Mouse (Mus musculus) liver, adult 2 months (tissue): ENCODE results near the gene Hmgn2. TPM values are rescaled to one million over a fixed set of nuclear protein-coding genes. Genes with fewer than 3 reads are reported as not detected.

ENCODE experiments used
- DNase-seq: peaks from one replicate; pipeline ENCODE4 v3.0.0-alpha.2; 2011; ENCODE audit warnings: low read depth, low spot score; ENCODE audit errors: extremely low read depth
- H3K27ac ChIP-seq: fragments of 200-500 bp; replicated peaks from 2 replicates; pipeline ENCODE4 v1.5.1; 2012; ENCODE audit warnings: low read depth, mild to moderate bottlenecking, control low read depth, inconsistent platforms, low read length; ENCODE audit not compliant: insufficient read depth
- H3K27me3 ChIP-seq: fragments of 200-500 bp; 2 replicates; pipeline ENCODE4 v1.6.1; 2012; ENCODE audit warnings: mild to moderate bottlenecking, moderate library complexity, low read length, inconsistent platforms; ENCODE audit not compliant: control insufficient read depth, insufficient read depth
- H3K36me3 ChIP-seq: fragments of 200-500 bp; 2 replicates; pipeline ENCODE4 v1.6.1; 2012; ENCODE audit warnings: low read length, inconsistent platforms; ENCODE audit not compliant: control insufficient read depth, insufficient read depth
- H3K4me1 ChIP-seq: fragments of 200-500 bp; 2 replicates; pipeline ENCODE4 v1.6.1; 2011; ENCODE audit warnings: low read length; ENCODE audit not compliant: control insufficient read depth, insufficient read depth
- H3K4me3 ChIP-seq: fragments of 200-500 bp; 2 replicates; pipeline ENCODE4 v1.5.1; 2011; ENCODE audit warnings: low read depth, mild to moderate bottlenecking, control low read depth, low read length, moderate library complexity; ENCODE audit not compliant: insufficient read depth
- H3K79me2 ChIP-seq: fragments of 200-500 bp; 2 replicates; pipeline ENCODE4 v1.6.1; 2012; ENCODE audit warnings: inconsistent platforms, mild to moderate bottlenecking, low read length, moderate library complexity; ENCODE audit not compliant: control insufficient read depth, insufficient read depth
- H3K9ac ChIP-seq: fragments of 200-500 bp; 2 replicates; pipeline ENCODE4 v1.6.1; 2012; ENCODE audit warnings: low read depth, mild to moderate bottlenecking, control low read depth, inconsistent platforms, low read length
- CTCF ChIP-seq: fragments of 200-500 bp; IDR thresholded peaks from 2 replicates; pipeline ENCODE4 v1.5.1; 2011; ENCODE audit warnings: low read depth, low read length, control low read depth
- POLR2A ChIP-seq: fragments of 200-500 bp; IDR thresholded peaks from 2 replicates; pipeline ENCODE4 v1.6.1; 2011; ENCODE audit warnings: low read length, control low read depth; ENCODE audit not compliant: insufficient read depth; ENCODE audit errors: extremely low read depth
- WGBS: fragments of 180-500 bp; shearing (Covaris S2); methylation state at CpG from one replicate; pipeline ENCODE4 v1.1.7; 2018; 5-methylcytosine and 5-hydroxymethylcytosine counted together
- polyA plus RNA-seq: library from polyadenylated mRNA; depleted of rRNA; stranded (reverse); fragments of >200 nt; gene quantifications from 2 replicates; pipeline ENCODE4 v1.2.3, GENCODE M21; 2012
- total RNA-seq: library from RNA; depleted of rRNA; stranded (reverse); fragments of >200 nt; gene quantifications from 2 replicates; pipeline ENCODE4 v1.2.3, GENCODE M21; 2014

Hmgn2 gene
- total and polyA plus RNA-seq, 2 experiments: 3.1 to 35.2 TPM

GRCm38 (mm10) chr4:134002246-134002645 lies 33.8 kb upstream of the Hmgn2 start:
- H3K9ac ChIP-seq: no peak overlapping the region
- TF ChIP-seq CTCF (no peak), POLR2A (no peak)
- WGBS: 60% methylated on average over 4 of the region's 4 CpGs

GRCm38 (mm10) chr4:134001710-134002109 lies 33.3 kb upstream of the Hmgn2 start:
- H3K79me2 ChIP-seq: 0 out of 2 replicates have a peak, but pooled peaks cover 2% of the 10 kb centered on the region
- H3K27me3 ChIP-seq: no peaks in the 10 kb centered on the region
- no peak for DNase-seq
- no peak overlapping the region for H3K27ac ChIP-seq
- no peaks in the 10 kb centered on the region for H3K4me1 ChIP-seq
- no peak overlapping the region for H3K9ac ChIP-seq
- TF ChIP-seq POLR2A: no peak
- no peak for TF ChIP-seq CTCF
- peaks cover 2% of the 10 kb centered on the region; the same call in 1 of the 2 replicates for H3K36me3 ChIP-seq
- no peak overlapping the region for H3K4me3 ChIP-seq
- WGBS: 80% methylated on average over 10 of the region's 10 CpGs

More at GRCm38 (mm10) chr4:134002246-134002645, 33.8 kb upstream of the Hmgn2 start:
- no peak overlapping the region for H3K27ac ChIP-seq
- no peak overlapping the region for H3K4me3 ChIP-seq
- DNase-seq: no peak
- 0 out of 2 replicates have a peak, but pooled peaks cover 2% of the 10 kb centered on the region for H3K79me2 ChIP-seq
- H3K36me3 ChIP-seq: peaks cover 2% of the 10 kb centered on the region; the same call in 1 of the 2 replicates
- no peaks in the 10 kb centered on the region for H3K27me3 ChIP-seq
- no peaks in the 10 kb centered on the region for H3K4me1 ChIP-seq

- WGBS: 2% methylated on average over 49 of the region's 49 CpGs
These were observed 32.3 kb upstream of the Hmgn2 start, which contains the start of gene Dhdds for GRCm38 (mm10) chr4:134000466-134001438. Gene Dhdds, minus strand, starts transcription at chr4:134000918.

GRCm38 (mm10) chr4:133994697-133995096 lies 26.2 kb upstream of the Hmgn2 start:
- TF ChIP-seq CTCF: no peak
- TF ChIP-seq POLR2A: no peak
- 75% methylated on average over 8 of the region's 8 CpGs for WGBS
- 0 out of 2 replicates have a peak, but pooled peaks cover 2% of the 10 kb centered on the region for H3K79me2 ChIP-seq

More at GRCm38 (mm10) chr4:134000466-134001438, 32.3 kb upstream of the Hmgn2 start, which contains the start of gene Dhdds:
- Histone ChIP-seq H3K27me3 (no peaks in the 10 kb centered on the region), H3K79me2 (0 out of 2 replicates have a peak, but pooled peaks cover 2% of the 10 kb centered on the region), H3K4me3 (peak within 1 kb of the TSS; percentile 64), H3K36me3 (peaks cover 7% of the 10 kb centered on the region; the same call in 1 of the 2 replicates), H3K4me1 (no peaks in the 10 kb centered on the region), H3K9ac (peak within 1 kb of the TSS; percentile 81), H3K27ac (peak within 1 kb of the TSS; percentile 33; the same call in 1 of the 2 replicates)
- no peak for TF ChIP-seq CTCF
- TF ChIP-seq POLR2A: peak; percentile 60; the same call in 1 of the 2 replicates
- DNase-seq: peak; percentile 86

GRCm38 (mm10) chr4:133991087-133991660 lies 22.7 kb upstream of the Hmgn2 start:
- Histone ChIP-seq H3K27me3 (no peaks in the 10 kb centered on the region), H3K9ac (no peak overlapping the region), H3K27ac (no peak overlapping the region), H3K4me1 (no peaks in the 10 kb centered on the region), H3K79me2 (no peaks in the 10 kb centered on the region), H3K4me3 (no peak overlapping the region), H3K36me3 (peaks cover 52% of the 10 kb centered on the region)
- 87% methylated on average over 13 of the region's 13 CpGs for WGBS
- DNase-seq: no peak
- TF ChIP-seq CTCF: no peak
- no peak for TF ChIP-seq POLR2A

More at GRCm38 (mm10) chr4:133994697-133995096, 26.2 kb upstream of the Hmgn2 start:
- Histone ChIP-seq H3K27me3 (no peaks in the 10 kb centered on the region), H3K9ac (no peak overlapping the region), H3K27ac (no peak overlapping the region), H3K4me3 (no peak overlapping the region), H3K36me3 (peaks cover 44% of the 10 kb centered on the region), H3K4me1 (no peaks in the 10 kb centered on the region)
- DNase-seq: no peak
